Mouse (Mus musculus) duodenum, adult 2 months (tissue): ENCODE data around the gene Rhbdd2. TPM values are rescaled to one million over a fixed set of nuclear protein-coding genes. Genes with fewer than 3 reads are reported as not detected.

Source experiments
- polyA plus RNA-seq: library from polyadenylated mRNA; depleted of rRNA; stranded (reverse); fragments of >200 nt; gene quantifications from 2 replicates; pipeline ENCODE4 v1.2.3, GENCODE M21; 2012; ENCODE audit warnings: low replicate concordance; rRNA removed

Rhbdd2 gene
- 15.8 and 18.3 TPM in 2 replicates for polyA plus RNA-seq

GRCm38 (mm10) chr5:135632117-135632796, at the start of gene Rhbdd2:
Gene Rhbdd2, plus strand, starts transcription at chr5:135632618.

GRCm38 (mm10) chr5:135669741-135670275, 37.4 kb downstream of the Rhbdd2 start, which contains the start of gene Por:
Gene Por, plus strand, starts transcription at chr5:135670033.

Other genes starting within 250 kb of the Rhbdd2 start
- gene Pom121, start 238.1 kb upstream of the Rhbdd2 start, polyA plus RNA-seq = 22.4 and 25.2 TPM in 2 replicates
- gene Hip1, start 87.5 kb upstream of the Rhbdd2 start, polyA plus RNA-seq = 2.6 and 5.7 TPM in 2 replicates
- not detected in 2 replicates for gene Ccl26, start 69.0 kb upstream of the Rhbdd2 start, polyA plus RNA-seq
- 4.2 TPM in 1 of 2 replicates, not detected in the other for gene Ccl24, start 59.6 kb upstream of the Rhbdd2 start, polyA plus RNA-seq
- gene Por, start 37.4 kb downstream of the Rhbdd2 start, polyA plus RNA-seq = 171 and 307 TPM in 2 replicates
- gene Tmem120a, start 111.8 kb downstream of the Rhbdd2 start, polyA plus RNA-seq = 127 and 351 TPM in 2 replicates
- 0.13 and 0.38 TPM in 2 replicates for gene Styxl1, start 145.8 kb downstream of the Rhbdd2 start, polyA plus RNA-seq
- gene Mdh2, start 145.9 kb downstream of the Rhbdd2 start, polyA plus RNA-seq = 3,690 and 6,443 TPM in 2 replicates
- gene Srrm3, start 174.3 kb downstream of the Rhbdd2 start, polyA plus RNA-seq = 0.50 and 0.92 TPM in 2 replicates